Mouse (Mus musculus) myocyte (in vitro differentiated cells): ENCODE results near the gene Plekhh2.

Experiments
- POLR2A ChIP-seq: IDR thresholded peaks from one replicate; pipeline ENCODE4 v1.6.1; 2011; ENCODE audit warnings: low read depth, mild to moderate bottlenecking, control low read depth, moderate library complexity; ENCODE audit not compliant: insufficient read length
- POLR2AphosphoS2 ChIP-seq: IDR thresholded peaks from one replicate; pipeline ENCODE4 v1.6.1; 2011; ENCODE audit warnings: low read depth, control low read depth; ENCODE audit not compliant: insufficient read length

GRCm38 (mm10) chr17:84509176-84509575 lies 2.5 kb upstream of the Plekhh2 start:
- no peak for TF ChIP-seq POLR2A
- TF ChIP-seq POLR2AphosphoS2: no peak
